Mouse (Mus musculus): ENCODE results near the gene Htra1.

- TF ChIP-seq CTCF (IDR thresholded peaks at IDR 0.05; ENCODE audit: extremely low read depth, insufficient read depth, low read length) (no peak), POLR2A (IDR thresholded peaks at IDR 0.05; ENCODE audit: extremely low read depth, insufficient read depth, low read length) (no peak)
Observed at GRCm38 (mm10) chr7:130989371-130989770, 53.5 kb downstream of the Htra1 start.
